Mouse (Mus musculus) heart, postnatal 25 days (tissue): ENCODE results near the gene Enkd1. TPM values are rescaled to one million over a fixed set of nuclear protein-coding genes. Genes with fewer than 3 reads are reported as not detected.

Source experiments
- DNase-seq: peaks from one replicate; pipeline ENCODE4 v3.0.0; 2022; ENCODE audit warnings: low spot score
- intact Hi-C: fragments of 180-260 bp; cut with DNase I; formaldehyde crosslinking; loops from one replicate; pipeline ENCODE4 v1.15.1; 2025
- total RNA-seq, 2 experiments: library from RNA; stranded (reverse); gene quantifications; 2 replicates each; pipeline ENCODE4 v1.2.3; 2021

Gene Enkd1
- total RNA-seq, 2 experiments from 2014 or later = 2.0 to 2.4 TPM

- intact Hi-C loops = no loop called here
- no peak for DNase-seq
Observed at GRCm38 (mm10) chr8:105704146-105704812, 3.7 kb downstream of the Enkd1 start.

GRCm38 (mm10) chr8:105702731-105703415, 5.1 kb downstream of the Enkd1 start:
- intact Hi-C loops = no loop called here
- no peak for DNase-seq

GRCm38 (mm10) chr8:105702001-105702401, 6.0 kb downstream of the Enkd1 start:
- DNase-seq = no peak
- intact Hi-C loops = no loop called here

- peak; percentile 90 for DNase-seq
- intact Hi-C loops = no loop called here
Observed at GRCm38 (mm10) chr8:105700966-105701824, 6.8 kb downstream of the Enkd1 start, which contains the start of the genes Acd and Pard6a. Gene Acd, minus strand, starts transcription at chr8:105701102. Gene Pard6a, plus strand, starts transcription at chr8:105701148.

GRCm38 (mm10) chr8:105700566-105700965, 7.4 kb downstream of the Enkd1 start:
- DNase-seq = no peak
- intact Hi-C loops = no loop called here

- intact Hi-C loops = no loop called here
- DNase-seq = no peak
Observed at GRCm38 (mm10) chr8:105699488-105700215, 8.4 kb downstream of the Enkd1 start.

GRCm38 (mm10) chr8:105698734-105699133, 9.3 kb downstream of the Enkd1 start:
- no peak for DNase-seq
- intact Hi-C loops = no loop called here

- no peak for DNase-seq
- intact Hi-C loops = no loop called here
Observed at GRCm38 (mm10) chr8:105697196-105697780, 10.7 kb downstream of the Enkd1 start.

- no peak for DNase-seq
- intact Hi-C loops = no loop called here
Observed at GRCm38 (mm10) chr8:105695080-105695780, 12.8 kb downstream of the Enkd1 start.

GRCm38 (mm10) chr8:105694051-105694799, 13.8 kb downstream of the Enkd1 start:
- DNase-seq = no peak
- intact Hi-C loops = no loop called here

- DNase-seq = no peak
- intact Hi-C loops = no loop called here
Observed at GRCm38 (mm10) chr8:105693648-105694047, 14.4 kb downstream of the Enkd1 start.

GRCm38 (mm10) chr8:105692449-105693182, 15.4 kb downstream of the Enkd1 start:
- no peak for DNase-seq
- intact Hi-C loops = no loop called here

- no peak for DNase-seq
- intact Hi-C loops = no loop called here
Observed at GRCm38 (mm10) chr8:105690978-105691377, 17.0 kb downstream of the Enkd1 start.

GRCm38 (mm10) chr8:105689983-105690360, 18.0 kb downstream of the Enkd1 start:
- intact Hi-C loops = loop anchor here (5.0 kb wide), 2 partner anchors 53 to 123 kb away; partner anchors contain the start of genes Agrp, Atp6v0d1 and Ctcf
- no peak for DNase-seq

GRCm38 (mm10) chr8:105689256-105689982, 18.6 kb downstream of the Enkd1 start:
- no peak for DNase-seq
- intact Hi-C loops = loop anchor here (5.0 kb wide), 2 partner anchors 52 to 122 kb away; partner anchors contain the start of genes Agrp, Atp6v0d1 and Ctcf

- intact Hi-C loops = loop anchor here (5.0 kb wide), 2 partner anchors 51 to 121 kb away; partner anchors contain the start of genes Agrp, Atp6v0d1 and Ctcf
- DNase-seq = no peak
Observed at GRCm38 (mm10) chr8:105688242-105688752, 19.7 kb downstream of the Enkd1 start.
